Mouse (Mus musculus) limb, embryonic 10.5 days (tissue): ENCODE data around the gene Uvrag. TPM values are rescaled to one million over a fixed set of nuclear protein-coding genes. Genes with fewer than 3 reads are reported as not detected.

Source experiments
- DNase-seq: peaks from one replicate; pipeline ENCODE4 v3.0.0-alpha.2; 2017; ENCODE audit warnings: low spot score
- H3K27ac ChIP-seq: fragments of 300-500 bp; sonication (generic); 2 replicates; pipeline ENCODE4 v1.5.1; 2016; ENCODE audit warnings: mild to moderate bottlenecking
- H3K27me3 ChIP-seq: fragments of 300-500 bp; sonication (generic); 2 replicates; pipeline ENCODE4 v1.6.1; 2016; ENCODE audit warnings: low read depth, mild to moderate bottlenecking; ENCODE audit not compliant: poor library complexity, severe bottlenecking
- H3K36me3 ChIP-seq: fragments of 300-500 bp; sonication (generic); 2 replicates; pipeline ENCODE4 v1.6.1; 2016; ENCODE audit warnings: mild to moderate bottlenecking, moderate library complexity
- H3K4me1 ChIP-seq: fragments of 300-500 bp; sonication (generic); 2 replicates; pipeline ENCODE4 v1.6.1; 2016
- H3K4me3 ChIP-seq: fragments of 300-500 bp; sonication (generic); 2 replicates; pipeline ENCODE4 v1.5.1; 2016; ENCODE audit warnings: mild to moderate bottlenecking, moderate library complexity
- H3K9me3 ChIP-seq: fragments of 300-500 bp; sonication (generic); replicated peaks from 2 replicates; pipeline ENCODE4 v1.6.1; 2016; ENCODE audit warnings: mild to moderate bottlenecking
- WGBS: fragments of 180-500 bp; shearing (Covaris S2); methylation state at CpG from one replicate; pipeline ENCODE4 v1.1.7; 2016; 5-methylcytosine and 5-hydroxymethylcytosine counted together
- polyA plus RNA-seq: library from polyadenylated mRNA; unstranded; fragments of >200 nt; fragmentation: Nextera tagmentation; extraction: Ambion mirVana; gene quantifications from 2 replicates; pipeline ENCODE4 v1.2.1, GENCODE M21; 2016

Uvrag gene
- polyA plus RNA-seq, 1 experiment from 2014 or later = 12.0 TPM

GRCm38 (mm10) chr7:99014620-99015019 is 126.3 kb downstream of the Uvrag start:
- Histone ChIP-seq H3K4me3 (no peak overlapping the region), H3K4me1 (peaks cover 34% of the 10 kb centered on the region), H3K36me3 (no peaks in the 10 kb centered on the region), H3K9me3 (no peaks in the 10 kb centered on the region), H3K27me3 (no peaks in the 10 kb centered on the region), H3K27ac (peak overlapping the region; percentile 30; the same call in 1 of the 2 replicates)
- no peak for DNase-seq
- 75% methylated on average over 4 of the region's 4 CpGs for WGBS

GRCm38 (mm10) chr7:99007506-99008354 is 133.2 kb downstream of the Uvrag start:
- WGBS = 82% methylated on average over 16 of the region's 16 CpGs
- H3K4me3 ChIP-seq = no peak overlapping the region
- H3K36me3 ChIP-seq = no peaks in the 10 kb centered on the region
- no peak overlapping the region for H3K27ac ChIP-seq
- H3K27me3 ChIP-seq = no peaks in the 10 kb centered on the region
- no peaks in the 10 kb centered on the region for H3K9me3 ChIP-seq
- DNase-seq = no peak
- H3K4me1 ChIP-seq = no peaks in the 10 kb centered on the region

GRCm38 (mm10) chr7:99003231-99003630 is 137.7 kb downstream of the Uvrag start:
- no peaks in the 10 kb centered on the region for H3K36me3 ChIP-seq
- 91% methylated on average over 6 of the region's 6 CpGs for WGBS
- H3K9me3 ChIP-seq = no peaks in the 10 kb centered on the region
- H3K4me3 ChIP-seq = no peak overlapping the region
- no peaks in the 10 kb centered on the region for H3K27me3 ChIP-seq
- H3K4me1 ChIP-seq = no peaks in the 10 kb centered on the region
- DNase-seq = no peak
- no peak overlapping the region for H3K27ac ChIP-seq

- H3K9me3 ChIP-seq = no peaks in the 10 kb centered on the region
- H3K4me3 ChIP-seq = no peak overlapping the region
- no peak overlapping the region for H3K27ac ChIP-seq
- 0 out of 2 replicates have a peak, but pooled peaks cover 4% of the 10 kb centered on the region for H3K4me1 ChIP-seq
- H3K27me3 ChIP-seq = no peaks in the 10 kb centered on the region
- H3K36me3 ChIP-seq = no peaks in the 10 kb centered on the region
- DNase-seq = no peak
Measured at GRCm38 (mm10) chr7:98998722-98999121, 142.2 kb downstream of the Uvrag start.

- no peak for DNase-seq
- WGBS = 82% methylated on average over 7 of the region's 7 CpGs
Measured at GRCm38 (mm10) chr7:98997760-98998159, 143.2 kb downstream of the Uvrag start.

GRCm38 (mm10) chr7:98996791-98997190 is 144.2 kb downstream of the Uvrag start:
- 97% methylated on average over 6 of the region's 6 CpGs for WGBS
- Histone ChIP-seq H3K9me3 (no peaks in the 10 kb centered on the region), H3K27ac (no peak overlapping the region), H3K4me1 (0 out of 2 replicates have a peak, but pooled peaks cover 4% of the 10 kb centered on the region), H3K27me3 (no peaks in the 10 kb centered on the region), H3K4me3 (no peak overlapping the region), H3K36me3 (no peaks in the 10 kb centered on the region)
- DNase-seq = no peak

More at GRCm38 (mm10) chr7:98997760-98998159, 143.2 kb downstream of the Uvrag start:
- H3K4me3 ChIP-seq = no peak overlapping the region
- H3K27me3 ChIP-seq = no peaks in the 10 kb centered on the region
- no peaks in the 10 kb centered on the region for H3K9me3 ChIP-seq
- H3K36me3 ChIP-seq = no peaks in the 10 kb centered on the region
- H3K27ac ChIP-seq = no peak overlapping the region
- 0 out of 2 replicates have a peak, but pooled peaks cover 4% of the 10 kb centered on the region for H3K4me1 ChIP-seq

GRCm38 (mm10) chr7:98995126-98995727 is 145.7 kb downstream of the Uvrag start:
- Histone ChIP-seq H3K36me3 (no peaks in the 10 kb centered on the region), H3K27me3 (no peaks in the 10 kb centered on the region), H3K4me1 (0 out of 2 replicates have a peak, but pooled peaks cover 9% of the 10 kb centered on the region), H3K4me3 (no peak overlapping the region), H3K27ac (no peak overlapping the region), H3K9me3 (no peaks in the 10 kb centered on the region)
- no peak for DNase-seq
- WGBS = 95% methylated on average over 5 of the region's 5 CpGs

GRCm38 (mm10) chr7:98994137-98994536 is 146.8 kb downstream of the Uvrag start:
- 84% methylated on average over 6 of the region's 6 CpGs for WGBS
- DNase-seq = no peak
- Histone ChIP-seq H3K4me1 (0 out of 2 replicates have a peak, but pooled peaks cover 9% of the 10 kb centered on the region), H3K27ac (no peak overlapping the region), H3K36me3 (no peaks in the 10 kb centered on the region), H3K9me3 (no peaks in the 10 kb centered on the region), H3K27me3 (no peaks in the 10 kb centered on the region), H3K4me3 (no peak overlapping the region)

GRCm38 (mm10) chr7:98993395-98993794 is 147.5 kb downstream of the Uvrag start:
- Histone ChIP-seq H3K4me3 (no peak overlapping the region), H3K27me3 (no peaks in the 10 kb centered on the region), H3K4me1 (0 out of 2 replicates have a peak, but pooled peaks cover 9% of the 10 kb centered on the region), H3K27ac (no peak overlapping the region), H3K9me3 (no peaks in the 10 kb centered on the region), H3K36me3 (no peaks in the 10 kb centered on the region)
- DNase-seq = no peak
- 85% methylated on average over 4 of the region's 4 CpGs for WGBS

- no peak overlapping the region for H3K4me3 ChIP-seq
- H3K27me3 ChIP-seq = no peaks in the 10 kb centered on the region
- no peak overlapping the region for H3K27ac ChIP-seq
- no peaks in the 10 kb centered on the region for H3K9me3 ChIP-seq
- DNase-seq = no peak
- H3K4me1 ChIP-seq = peaks cover 11% of the 10 kb centered on the region; the same call in 1 of the 2 replicates
- H3K36me3 ChIP-seq = peaks cover 9% of the 10 kb centered on the region
- WGBS = 95% methylated on average over 2 of the region's 2 CpGs
Measured at GRCm38 (mm10) chr7:98991204-98991761, 149.7 kb downstream of the Uvrag start.

GRCm38 (mm10) chr7:98990510-98990909 is 150.4 kb downstream of the Uvrag start:
- WGBS = 86% methylated on average over 1 of the region's 1 CpGs
- Histone ChIP-seq H3K4me1 (peaks cover 18% of the 10 kb centered on the region; the same call in 1 of the 2 replicates), H3K36me3 (peaks cover 9% of the 10 kb centered on the region), H3K27me3 (no peaks in the 10 kb centered on the region), H3K4me3 (no peak overlapping the region), H3K9me3 (no peaks in the 10 kb centered on the region), H3K27ac (no peak overlapping the region)
- no peak for DNase-seq

GRCm38 (mm10) chr7:98986962-98987441 is 153.9 kb downstream of the Uvrag start:
- 91% methylated on average over 14 of the region's 14 CpGs for WGBS
- Histone ChIP-seq H3K4me3 (no peak overlapping the region), H3K36me3 (peaks cover 9% of the 10 kb centered on the region), H3K4me1 (peaks cover 41% of the 10 kb centered on the region), H3K27me3 (no peaks in the 10 kb centered on the region), H3K27ac (no peak overlapping the region), H3K9me3 (no peaks in the 10 kb centered on the region)
- no peak for DNase-seq

GRCm38 (mm10) chr7:98985935-98986334 is 155.0 kb downstream of the Uvrag start:
- H3K4me1 ChIP-seq = peaks cover 43% of the 10 kb centered on the region
- H3K4me3 ChIP-seq = no peak overlapping the region
- no peaks in the 10 kb centered on the region for H3K27me3 ChIP-seq
- no peak for DNase-seq
- WGBS = 62% methylated on average over 2 of the region's 2 CpGs
- peaks cover 9% of the 10 kb centered on the region for H3K36me3 ChIP-seq
- no peaks in the 10 kb centered on the region for H3K9me3 ChIP-seq
- no peak overlapping the region for H3K27ac ChIP-seq
